Mouse (Mus musculus) monocyte, adult 5-6 weeks (primary cell): ENCODE measurements around the gene Myh6. TPM values are rescaled to one million over a fixed set of nuclear protein-coding genes. Genes with fewer than 3 reads are reported as not detected.
"Not testable (repeated sequence)": the region's sequence is repeated elsewhere in the genome, so short reads cannot be mapped to it uniquely, and the experiment has no call there.

Experiments used
- ATAC-seq: fragments of 153-309, 156-312 bp; replicated peaks from 2 replicates; pipeline ENCODE4 v1.8.0; 2017; ENCODE audit warnings: mild to moderate bottlenecking; ENCODE audit not compliant: low TSS enrichment, insufficient number of reproducible peaks, severe bottlenecking, poor library complexity, low FRiP score
- total RNA-seq: library from RNA; stranded (forward); fragments of 200-1000, 200-491, 200-594 nt; gene quantifications from 3 replicates; pipeline ENCODE4 v1.2.3, GENCODE M21; 2017

Gene Myh6
- total RNA-seq, 1 experiment from 2014 or later = not detected

- ATAC-seq = no peak
These were observed 4.0 kb downstream of the Myh6 start for GRCm38 (mm10) chr14:54962714-54963113.

GRCm38 (mm10) chr14:54961487-54961886, 5.2 kb downstream of the Myh6 start:
- no peak for ATAC-seq

- ATAC-seq = no peak
These were observed 6.0 kb downstream of the Myh6 start for GRCm38 (mm10) chr14:54960769-54961168.

GRCm38 (mm10) chr14:54959853-54960613, 6.7 kb downstream of the Myh6 start:
- ATAC-seq = not testable (repeated sequence)

- no peak for ATAC-seq
These were observed 7.5 kb downstream of the Myh6 start for GRCm38 (mm10) chr14:54959197-54959596.

- ATAC-seq = no peak
These were observed 8.2 kb downstream of the Myh6 start for GRCm38 (mm10) chr14:54958503-54958902.

- ATAC-seq = no peak
These were observed 10.2 kb downstream of the Myh6 start for GRCm38 (mm10) chr14:54956533-54956932.

GRCm38 (mm10) chr14:54955481-54955880, 11.2 kb downstream of the Myh6 start:
- ATAC-seq = no peak

- no peak for ATAC-seq
These were observed 12.3 kb downstream of the Myh6 start for GRCm38 (mm10) chr14:54954474-54954873.

GRCm38 (mm10) chr14:54953664-54954206, 13.0 kb downstream of the Myh6 start:
- ATAC-seq = no peak

GRCm38 (mm10) chr14:54951587-54951986, 15.1 kb downstream of the Myh6 start:
- no peak for ATAC-seq

GRCm38 (mm10) chr14:54950493-54950892, 16.2 kb downstream of the Myh6 start:
- ATAC-seq = no peak

GRCm38 (mm10) chr14:54948781-54949180, 17.9 kb downstream of the Myh6 start:
- ATAC-seq = no peak

- ATAC-seq = not testable (repeated sequence)
These were observed 19.7 kb downstream of the Myh6 start for GRCm38 (mm10) chr14:54947008-54947407.

GRCm38 (mm10) chr14:54945975-54946704, 20.6 kb downstream of the Myh6 start:
- ATAC-seq = no peak

GRCm38 (mm10) chr14:54944939-54945338, 21.8 kb downstream of the Myh6 start:
- no peak for ATAC-seq

- ATAC-seq = no peak
These were observed 22.8 kb downstream of the Myh6 start for GRCm38 (mm10) chr14:54943971-54944370.

- no peak for ATAC-seq
These were observed 24.2 kb downstream of the Myh6 start for GRCm38 (mm10) chr14:54942479-54942878.

- ATAC-seq = no peak
These were observed 25.4 kb downstream of the Myh6 start for GRCm38 (mm10) chr14:54941024-54941978.
